Mouse (Mus musculus): Measurements from ENCODE around the gene Erc1.
"Not testable (repeated sequence)": the region's sequence is repeated elsewhere in the genome, so short reads cannot be mapped to it uniquely, and the experiment has no call there.

Erc1 gene

DNA sequence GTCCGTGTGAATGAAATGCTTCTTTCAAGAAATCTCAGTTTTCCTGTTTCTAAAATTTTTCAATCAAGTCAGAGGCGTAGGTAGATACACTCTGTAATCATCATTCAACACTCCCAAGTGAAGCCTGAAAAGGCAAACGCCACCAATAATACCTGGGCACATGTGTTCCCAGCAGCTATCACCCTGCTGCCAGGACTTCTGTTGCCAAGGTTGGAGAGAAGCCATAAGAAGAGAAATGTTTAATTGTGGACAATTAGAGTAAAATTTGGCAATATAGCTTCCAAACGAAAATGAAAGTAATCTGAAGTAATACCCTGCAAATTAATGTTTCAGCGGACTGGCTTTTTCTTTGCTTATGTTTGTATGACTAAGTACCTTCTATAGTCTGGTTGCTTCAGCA is 140.1 kb downstream of the Erc1 start:
- DNase-seq = peak; percentile 30

GRCm38 (mm10) chr6:119704899-119705298 is 143.1 kb downstream of the Erc1 start:
- no peak for DNase-seq

GRCm38 (mm10) chr6:119692754-119693153 is 155.2 kb downstream of the Erc1 start:
- no peak for DNase-seq

GRCm38 (mm10) chr6:119686470-119686869 is 161.5 kb downstream of the Erc1 start:
- DNase-seq = no peak

- no peak for DNase-seq
Observed at GRCm38 (mm10) chr6:119680746-119681145, 167.2 kb downstream of the Erc1 start.

GRCm38 (mm10) chr6:119674811-119675209 is 173.2 kb downstream of the Erc1 start:
- no peak for DNase-seq

- peak; percentile 68 for DNase-seq
Observed at GRCm38 (mm10) chr6:119674201-119674810, 173.7 kb downstream of the Erc1 start.

DNA sequence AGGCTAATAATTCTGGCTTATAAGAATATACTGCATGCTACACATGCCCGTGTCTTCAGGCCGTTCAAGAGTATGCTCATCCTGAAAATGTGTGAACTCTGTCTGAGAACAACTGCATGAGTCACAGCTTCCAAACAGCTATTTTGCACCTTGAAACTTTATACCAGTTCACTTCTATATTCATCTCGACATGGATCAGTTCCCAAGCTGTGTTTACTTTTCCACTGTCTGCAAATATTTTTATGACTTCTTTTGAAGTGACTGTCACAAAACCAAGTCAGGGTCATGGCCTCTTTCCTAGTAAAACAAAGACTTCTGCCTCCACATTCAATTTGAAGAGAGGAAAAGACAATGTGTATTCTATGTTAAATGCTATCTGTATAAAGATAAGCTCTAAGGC is 178.2 kb downstream of the Erc1 start:
- no peak for DNase-seq

- no peak for DNase-seq
Observed at GRCm38 (mm10) chr6:119662936-119663335, 185.0 kb downstream of the Erc1 start.

DNA sequence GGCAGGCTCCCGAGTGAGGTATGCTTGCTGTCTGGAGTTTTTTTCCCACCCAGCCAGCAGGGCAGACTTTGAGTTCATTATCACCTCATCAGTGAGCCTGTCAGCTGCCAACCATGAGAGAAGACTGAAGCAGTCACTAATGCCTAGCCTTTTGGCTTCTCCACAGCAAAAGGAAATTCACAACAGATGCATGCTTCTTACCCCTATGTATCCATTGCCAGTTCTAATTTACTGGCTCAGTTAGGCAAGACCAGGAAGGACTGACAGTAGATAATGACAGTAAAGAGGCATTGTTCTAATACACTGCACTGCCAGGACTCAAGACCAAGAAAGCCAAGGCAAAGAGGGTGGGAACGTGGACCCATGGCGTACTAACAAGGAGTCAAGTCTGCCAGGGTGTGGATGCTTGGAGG is 186.9 kb downstream of the Erc1 start:
- DNase-seq = peak; percentile 55

DNA sequence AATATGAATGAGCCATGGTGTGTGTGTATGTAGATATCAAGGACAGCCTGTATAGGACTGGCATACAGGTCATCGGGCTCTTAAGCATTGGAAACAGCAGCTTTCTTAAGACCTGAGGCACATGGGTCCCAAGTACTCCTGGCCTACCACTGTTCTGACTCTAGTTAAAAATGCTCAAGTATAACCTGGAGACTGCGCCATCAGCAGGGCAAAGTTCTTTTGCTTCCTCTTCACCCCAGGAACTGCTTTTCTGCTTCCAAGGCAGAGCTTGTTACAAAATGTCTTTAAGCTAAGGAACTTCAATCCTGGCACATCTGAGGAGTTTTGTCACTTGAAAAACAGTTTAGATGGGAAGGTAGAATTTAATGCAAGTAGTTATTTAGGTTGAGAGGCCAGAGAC is 189.5 kb downstream of the Erc1 start:
- DNase-seq = no peak

DNA sequence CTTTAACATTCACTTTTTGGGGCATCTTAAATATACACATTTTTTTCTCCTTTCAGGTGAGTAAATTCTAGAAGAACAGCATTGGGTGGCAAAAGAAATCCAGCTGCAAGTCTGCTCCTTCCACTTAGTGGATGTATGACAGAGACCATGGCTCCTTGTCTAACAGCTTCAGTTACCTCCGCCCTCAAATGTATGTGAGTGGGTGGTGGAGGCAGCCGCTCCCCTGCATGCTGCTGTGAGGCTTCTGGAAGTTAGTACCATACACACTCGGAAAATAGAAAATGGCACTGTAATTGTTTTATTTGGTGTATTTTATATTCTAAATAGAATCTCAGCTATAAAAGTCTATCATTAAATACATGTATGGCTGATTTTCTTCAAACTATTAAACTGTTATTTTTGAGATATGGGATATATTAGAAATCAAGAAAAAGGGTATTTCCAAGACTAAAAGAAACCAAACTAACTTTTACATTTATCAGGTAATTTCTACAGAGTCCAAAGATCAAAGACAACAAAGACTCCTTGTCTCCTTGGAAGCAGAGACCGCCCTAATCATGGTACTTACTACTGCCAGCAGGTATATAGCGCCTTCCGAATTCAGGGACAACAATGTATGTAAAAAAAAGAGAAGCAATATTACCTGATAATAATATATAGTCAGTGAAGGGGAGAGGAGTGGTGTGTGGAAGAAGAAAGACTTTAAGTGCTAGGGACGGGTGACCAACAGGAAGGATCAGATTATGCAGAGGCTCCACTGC is 190.4 kb downstream of the Erc1 start:
- DNase-seq = no peak

GRCm38 (mm10) chr6:119654777-119655176 is 193.2 kb downstream of the Erc1 start:
- not testable (repeated sequence) for DNase-seq

DNA sequence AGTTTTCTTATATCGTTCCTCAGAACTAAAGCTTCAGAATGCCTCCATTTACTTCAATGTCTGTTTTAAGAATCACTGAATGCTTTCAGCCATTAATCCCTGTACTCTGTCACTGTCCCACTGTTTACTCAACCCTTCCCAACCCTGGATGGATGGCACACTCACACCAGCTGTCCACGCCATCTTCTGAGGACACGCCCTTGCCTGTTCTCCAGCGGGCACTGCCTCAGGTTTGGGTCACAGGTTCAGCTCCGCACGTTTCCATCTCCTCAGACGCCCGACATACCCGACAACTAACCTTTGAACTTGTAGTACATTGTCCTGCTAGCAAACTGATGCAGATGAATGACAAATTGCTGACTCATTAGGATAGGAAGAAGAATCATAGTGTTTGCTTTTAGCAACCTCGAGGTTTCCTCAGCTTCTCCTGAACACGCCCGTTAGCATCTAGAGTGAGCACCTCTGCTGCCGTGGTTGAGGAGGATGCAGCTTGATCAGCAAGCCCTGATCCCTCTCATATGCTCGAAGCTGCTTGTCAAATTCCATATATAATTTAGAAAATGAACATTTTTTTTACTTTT is 204.0 kb downstream of the Erc1 start:
- no peak for DNase-seq

- DNase-seq = no peak
Observed at GRCm38 (mm10) chr6:119643178-119643728, 204.7 kb downstream of the Erc1 start.

- DNase-seq = no peak
Observed at GRCm38 (mm10) chr6:119642718-119643117, 205.2 kb downstream of the Erc1 start.

DNA sequence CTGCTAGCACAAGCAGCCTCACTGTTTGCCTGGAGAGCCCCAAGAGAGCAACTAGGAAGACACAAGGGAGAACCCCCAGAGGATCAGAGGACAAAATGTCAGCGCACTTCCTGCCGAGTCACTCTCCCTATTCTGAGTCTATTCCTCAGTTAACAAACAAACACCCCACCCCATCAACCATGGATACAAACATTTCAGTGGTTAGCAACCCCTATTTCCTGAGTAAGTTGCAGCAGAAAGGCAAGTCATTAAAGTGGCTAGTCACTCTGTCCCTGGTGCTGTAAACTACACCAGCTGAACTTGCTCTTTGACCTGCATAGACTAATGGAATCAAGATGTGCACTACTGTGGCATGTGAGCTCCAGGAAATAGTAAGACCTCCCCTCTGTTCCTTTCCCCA is 212.3 kb downstream of the Erc1 start:
- no peak for DNase-seq

GRCm38 (mm10) chr6:119630622-119631021 is 217.3 kb downstream of the Erc1 start:
- DNase-seq = no peak

DNA sequence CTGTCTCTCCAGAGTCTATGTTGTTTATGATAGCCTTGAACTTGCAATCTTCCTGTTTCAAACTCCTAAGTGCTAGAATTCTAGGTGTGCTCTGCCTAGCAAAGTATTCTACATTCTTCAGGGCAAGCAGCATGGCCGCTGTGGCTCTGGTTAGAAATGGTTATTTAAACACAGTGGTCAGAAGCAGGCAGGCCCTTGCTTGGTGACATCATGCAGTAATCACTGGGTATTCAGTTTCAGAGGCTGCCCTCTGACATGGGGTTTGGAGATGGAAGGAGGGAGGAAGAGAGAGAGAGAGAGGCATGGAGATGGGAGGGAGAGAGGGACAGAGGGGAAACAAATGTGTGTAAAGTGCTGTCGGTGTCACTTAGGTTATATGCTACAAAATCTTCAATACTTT is 246.6 kb downstream of the Erc1 start:
- DNase-seq = no peak

DNA sequence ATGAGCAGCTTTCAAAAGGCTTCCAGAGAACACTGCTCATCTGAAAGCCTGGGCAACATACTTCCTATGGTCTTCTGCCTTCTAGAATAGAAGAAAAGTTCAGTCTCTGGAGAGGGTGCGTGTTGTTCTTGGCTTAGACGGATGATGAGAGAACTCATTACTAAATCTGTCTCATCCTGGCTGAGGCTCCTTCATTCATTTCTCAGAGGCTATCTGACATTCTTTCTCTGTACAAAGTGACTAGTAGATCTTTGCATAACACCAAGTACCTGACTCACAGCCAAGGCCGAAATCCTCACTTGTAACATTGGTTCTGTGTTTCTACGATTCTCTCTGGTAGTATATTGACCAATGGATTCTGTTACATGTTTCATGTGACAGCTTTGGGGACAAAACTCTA is 252.5 kb downstream of the Erc1 start:
- DNase-seq = no peak

GRCm38 (mm10) chr6:119590872-119591271 is 257.1 kb downstream of the Erc1 start:
- DNase-seq = no peak

DNA sequence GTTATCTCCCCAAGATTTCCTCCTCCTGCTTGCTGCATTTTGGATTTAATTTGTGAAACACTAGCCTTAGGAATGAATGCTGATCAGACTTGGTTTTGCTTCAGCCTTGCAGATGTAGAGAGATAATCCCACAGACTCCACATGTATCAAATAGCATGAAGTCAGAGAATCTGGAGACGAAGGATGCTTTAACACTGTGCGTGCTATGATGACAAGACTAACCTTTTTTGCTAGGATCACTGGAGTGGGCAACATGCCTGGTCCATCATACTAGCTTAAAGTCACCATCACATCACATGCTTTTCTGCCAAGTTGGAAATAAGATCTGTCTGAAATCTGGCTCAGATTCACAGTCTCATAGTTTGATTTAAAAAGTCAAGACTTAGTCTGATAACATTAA is 260.1 kb downstream of the Erc1 start:
- DNase-seq = no peak

DNA sequence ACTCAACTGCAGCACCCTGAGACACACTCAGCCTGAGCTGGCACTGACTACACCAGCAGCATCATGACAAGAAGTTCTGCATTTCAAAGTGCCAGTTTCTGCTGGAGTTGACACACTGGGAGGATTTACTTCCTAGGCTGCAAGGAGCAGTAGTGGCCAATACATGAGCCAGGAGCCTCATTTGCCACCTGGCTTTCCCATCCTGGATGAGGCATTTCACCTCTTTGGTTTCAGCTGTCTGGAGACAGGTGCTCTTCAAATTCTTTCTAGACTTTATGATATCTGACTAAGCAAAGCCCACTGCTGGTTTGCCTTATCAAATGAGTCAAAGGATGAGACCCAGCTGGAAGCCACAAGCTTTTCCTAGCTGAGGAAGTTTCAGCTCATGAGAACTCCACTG is 260.5 kb downstream of the Erc1 start:
- no peak for DNase-seq
